Mouse (Mus musculus) adrenal gland, postnatal 0 days (tissue): ENCODE measurements around the gene C1qtnf7. TPM values are rescaled to one million over a fixed set of nuclear protein-coding genes. Genes with fewer than 3 reads are reported as not detected.

Experiments
- polyA plus RNA-seq: library from polyadenylated mRNA; unstranded; fragments of >200 nt; fragmentation: Nextera tagmentation; extraction: Ambion mirVana; gene quantifications from 2 replicates; pipeline ENCODE4 v1.2.1, GENCODE M21; 2015

The C1qtnf7 gene
- polyA plus RNA-seq, result 21.1 and 45.1 TPM in 2 replicates

DNA sequence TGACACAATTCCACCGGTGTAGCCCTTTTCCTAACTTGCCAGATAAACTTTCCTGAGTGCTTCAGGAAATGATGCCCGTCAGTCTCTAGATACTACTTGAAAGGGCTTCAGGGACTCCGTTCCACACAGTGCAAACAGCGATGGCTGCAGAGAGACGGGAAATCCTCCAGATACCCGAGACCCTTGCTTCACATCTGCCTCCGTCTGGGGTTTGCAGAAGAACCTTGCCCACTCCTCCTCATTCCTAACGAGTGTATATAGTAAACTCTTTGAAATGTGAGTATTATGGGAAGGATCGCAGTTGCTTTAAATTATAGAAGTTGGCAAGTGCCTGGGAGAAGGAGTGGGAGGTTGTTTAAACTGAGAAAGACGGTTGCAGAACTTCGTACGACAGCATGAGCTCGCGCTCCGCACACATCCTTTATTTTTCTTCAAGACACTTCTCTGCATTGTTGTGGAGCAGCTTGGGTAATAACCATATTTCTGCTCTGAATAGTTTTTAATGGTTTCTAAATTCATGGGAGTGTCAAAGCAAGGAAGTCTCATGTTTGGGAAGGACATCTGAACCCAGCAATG is at the start of gene C1qtnf7:
TSS of gene C1qtnf7 (plus strand) at position 138 of the 576 bp plus-strand sequence.

GRCm38 (mm10) chr5:43661997-43662961 is 146.9 kb downstream of the C1qtnf7 start, which contains the start of gene Cc2d2a:
Gene Cc2d2a (plus strand): TSS chr5:43662346.

Other genes with a start within 250 kb of the C1qtnf7 start
- 8.6 and 11.0 TPM in 2 replicates for gene Cc2d2a, start 146.8 kb downstream of the C1qtnf7 start, polyA plus RNA-seq